Mouse (Mus musculus) retina, adult 2 months (tissue): ENCODE data around the gene Tmie.

Experiments
- DNase-seq: peaks from one replicate; pipeline ENCODE4 v3.0.0-alpha.2; 2012; ENCODE audit warnings: low read depth, low spot score

Gene Tmie

GRCm38 (mm10) chr9:110879998-110880561, at the start of gene Tmie:
TSS of gene Tmie (minus strand) at chr9:110880113.
- no peak for DNase-seq

DNA sequence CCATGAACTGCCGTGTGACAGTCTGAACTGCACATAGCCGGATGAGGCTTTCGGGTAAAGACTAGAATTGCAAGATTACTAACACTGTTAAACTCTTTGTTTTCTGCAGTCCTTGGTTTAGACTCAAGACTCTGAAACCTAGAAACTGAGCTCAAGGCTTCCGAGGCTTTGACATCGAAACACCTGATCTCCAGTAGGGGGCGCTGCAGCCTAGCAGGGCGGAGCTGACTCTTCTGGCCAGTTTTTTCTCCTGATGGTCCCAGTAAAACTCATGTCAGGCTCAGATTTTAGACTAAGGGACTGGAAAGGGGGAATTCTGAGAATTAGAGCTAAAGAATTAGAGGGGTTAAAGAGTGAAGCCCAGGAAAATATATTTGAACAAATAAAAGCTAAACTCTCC, 42.8 kb upstream of the Tmie start:
- DNase-seq, result peak; percentile 45

DNA sequence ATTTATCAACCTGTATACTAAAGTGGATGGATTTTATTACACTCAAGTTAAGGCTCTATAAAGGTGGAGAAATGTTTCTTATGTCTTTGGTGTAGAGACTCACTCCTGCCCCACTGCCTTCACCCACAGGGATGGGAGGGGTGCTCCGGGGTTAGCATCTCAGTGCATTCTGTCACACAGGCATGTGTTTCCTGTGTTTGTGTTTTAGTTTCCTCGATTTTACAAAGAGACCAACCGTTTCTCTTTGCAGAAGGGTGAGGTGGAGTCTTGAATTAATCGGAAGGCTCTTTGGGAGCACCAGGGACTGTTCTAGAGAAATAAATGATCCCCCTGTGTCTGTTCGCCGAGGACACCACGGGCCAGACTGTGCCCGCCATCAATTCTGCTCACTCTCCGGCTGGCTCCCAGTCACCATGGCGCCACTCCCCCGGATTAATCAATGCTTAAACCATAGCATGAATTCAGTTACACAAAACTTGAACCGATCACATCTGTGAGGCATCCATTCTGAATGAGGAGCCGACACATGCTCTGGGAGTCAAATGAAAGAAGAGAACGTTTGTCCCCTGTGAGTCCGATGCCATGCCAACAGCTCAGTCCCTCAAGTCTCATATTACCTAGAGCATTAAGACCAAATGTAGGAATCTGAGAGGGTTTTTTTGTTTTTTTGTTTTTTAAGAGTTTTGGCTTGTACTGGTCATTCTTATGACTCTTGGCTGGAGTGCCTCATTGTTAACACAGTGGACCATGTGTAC, 40.9 kb upstream of the Tmie start:
- no peak for DNase-seq

- DNase-seq, result no peak
Measured at GRCm38 (mm10) chr9:110916786-110917185, 36.9 kb upstream of the Tmie start, which contains the start of gene Fam240a. TSS of gene Fam240a (minus strand) at chr9:110916861.

- DNase-seq, result no peak
Measured at GRCm38 (mm10) chr9:110915466-110915865, 35.6 kb upstream of the Tmie start.

DNA sequence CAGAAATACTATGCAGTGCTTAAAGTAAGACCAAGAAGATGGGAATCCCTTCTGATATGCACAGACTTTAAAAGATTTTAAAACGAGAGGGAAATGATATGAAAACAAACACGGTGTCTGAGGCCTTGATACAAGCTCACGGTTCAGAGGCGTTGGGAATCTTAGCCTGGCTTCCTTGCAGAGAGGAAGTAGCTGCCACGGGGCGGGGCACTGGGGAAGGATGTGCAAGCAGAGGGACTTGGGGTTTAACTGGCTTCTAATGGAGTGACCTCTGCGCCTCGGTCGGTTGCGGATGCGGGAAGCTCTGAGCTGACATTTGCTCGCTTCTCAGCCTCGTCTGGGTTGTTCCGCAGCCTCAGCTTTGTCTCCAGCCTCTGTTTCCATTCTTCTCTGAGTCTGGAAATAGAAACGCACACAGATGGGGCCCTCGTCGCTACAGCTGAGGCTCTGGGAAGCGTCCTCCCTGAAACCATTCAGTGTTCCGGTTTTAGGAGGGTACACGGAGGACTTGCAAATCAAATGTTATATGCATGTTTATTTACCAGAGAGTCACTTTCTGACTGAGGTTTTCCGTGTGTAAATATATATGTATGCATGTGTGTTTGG, 34.8 kb upstream of the Tmie start:
- no peak for DNase-seq

GRCm38 (mm10) chr9:110909371-110909967, 29.6 kb upstream of the Tmie start:
- DNase-seq, result no peak

- no peak for DNase-seq
Measured at GRCm38 (mm10) chr9:110908631-110909016, 28.7 kb upstream of the Tmie start.

GRCm38 (mm10) chr9:110907838-110908630, 28.1 kb upstream of the Tmie start:
- no peak for DNase-seq

- DNase-seq, result no peak
Measured at GRCm38 (mm10) chr9:110907201-110907837, 27.4 kb upstream of the Tmie start.

- DNase-seq, result no peak
Measured at GRCm38 (mm10) chr9:110902271-110902670, 22.4 kb upstream of the Tmie start.

DNA sequence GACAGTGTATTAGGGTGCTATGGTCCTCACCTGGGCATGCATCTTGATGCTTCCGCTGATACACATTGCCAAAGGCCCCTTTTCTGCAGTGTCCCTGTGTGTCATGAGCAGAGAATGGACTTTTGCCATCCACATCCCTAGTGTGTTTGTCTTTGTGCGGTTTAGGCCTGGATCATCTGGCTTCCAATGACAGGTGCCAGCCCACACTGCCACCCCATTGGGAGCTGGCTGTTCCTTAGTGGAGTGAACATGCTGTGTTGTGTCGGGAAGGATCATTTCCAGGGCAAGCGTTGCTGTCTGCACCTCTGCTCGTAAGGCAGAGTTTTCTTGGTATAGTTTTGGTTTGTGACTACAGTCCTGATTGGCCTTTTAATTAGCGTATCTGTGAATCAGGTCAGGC, 21.3 kb upstream of the Tmie start:
- no peak for DNase-seq

DNA sequence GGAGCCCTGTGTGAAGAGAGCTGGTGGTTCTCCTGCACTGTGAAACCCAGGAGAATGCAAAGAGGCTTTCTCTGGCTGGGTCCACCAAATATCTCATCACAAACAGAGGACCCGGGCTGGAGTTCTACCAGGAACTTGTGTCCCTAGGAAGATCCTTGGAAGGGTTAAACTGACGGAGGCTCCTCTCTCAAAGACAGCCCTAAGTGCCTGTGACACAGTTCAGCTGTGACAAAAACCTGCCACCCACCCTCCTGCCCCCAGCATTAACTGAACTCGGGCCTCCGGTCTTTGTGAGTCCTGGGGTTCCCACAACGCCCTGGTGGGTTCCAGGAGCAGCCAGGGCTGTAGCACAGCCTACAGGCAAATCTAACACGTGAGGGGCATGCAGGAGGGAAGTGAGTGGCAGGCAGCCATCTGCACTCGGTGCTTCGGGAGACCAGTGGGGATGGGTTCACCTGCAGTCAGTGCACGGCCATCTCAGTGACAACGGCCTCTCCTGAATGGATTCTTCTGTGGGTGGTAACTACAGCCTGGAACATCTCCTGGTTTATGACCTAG, 19.6 kb upstream of the Tmie start:
- no peak for DNase-seq

DNA sequence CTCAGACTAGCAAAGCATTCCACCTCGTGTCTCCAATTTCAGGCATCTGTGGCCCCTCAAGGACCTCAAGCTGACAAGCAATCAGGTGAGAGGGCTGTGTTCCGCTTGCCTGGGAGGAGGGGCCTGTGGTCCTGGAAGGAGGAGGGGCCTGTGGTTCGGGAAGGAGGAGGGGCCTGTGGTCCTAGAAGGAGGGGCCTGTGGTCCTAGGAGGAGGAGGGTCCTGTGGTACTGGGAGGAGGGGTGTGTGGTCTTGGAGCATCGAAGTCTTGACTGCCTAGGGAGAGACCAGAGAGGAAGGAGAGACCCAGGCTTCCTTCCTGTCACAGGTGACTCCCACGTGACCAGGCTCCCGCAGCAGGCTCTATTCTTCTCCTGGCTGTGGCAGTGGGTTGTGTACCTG, 16.7 kb upstream of the Tmie start:
- DNase-seq, result no peak

- DNase-seq, result no peak
Measured at GRCm38 (mm10) chr9:110895994-110896393, 16.1 kb upstream of the Tmie start.

- DNase-seq, result no peak
Measured at GRCm38 (mm10) chr9:110895507-110895906, 15.6 kb upstream of the Tmie start.

GRCm38 (mm10) chr9:110893429-110893828, 13.5 kb upstream of the Tmie start:
- DNase-seq, result no peak

- DNase-seq, result no peak
Measured at GRCm38 (mm10) chr9:110892552-110892951, 12.6 kb upstream of the Tmie start.

- DNase-seq, result no peak
Measured at GRCm38 (mm10) chr9:110891077-110891828, 11.3 kb upstream of the Tmie start.
